Mouse (Mus musculus) midbrain, embryonic 10.5 days (tissue): Measurements from ENCODE around the gene Zfp600. TPM values are rescaled to one million over a fixed set of nuclear protein-coding genes. Genes with fewer than 3 reads are reported as not detected.
A peak's percentile ranks its signal among the peaks of the same experiment; 100 is the strongest.
"Not testable (repeated sequence)": the region's sequence is repeated elsewhere in the genome, so short reads cannot be mapped to it uniquely, and the experiment has no call there.

ENCODE experiments used
- DNase-seq: peaks from one replicate; pipeline ENCODE4 v3.0.0-alpha.2; 2017; ENCODE audit warnings: low spot score
- H3K27ac ChIP-seq: fragments of 300-500 bp; sonication (generic); replicated peaks from 2 replicates; pipeline ENCODE4 v1.5.1; 2016; ENCODE audit warnings: mild to moderate bottlenecking
- H3K27me3 ChIP-seq: fragments of 300-500 bp; sonication (generic); 2 replicates; pipeline ENCODE4 v1.6.1; 2016; ENCODE audit warnings: low read depth, mild to moderate bottlenecking; ENCODE audit not compliant: poor library complexity, severe bottlenecking
- H3K36me3 ChIP-seq: fragments of 300-500 bp; sonication (generic); 2 replicates; pipeline ENCODE4 v1.6.1; 2016; ENCODE audit warnings: mild to moderate bottlenecking, moderate library complexity
- H3K4me1 ChIP-seq: fragments of 300-500 bp; sonication (generic); 2 replicates; pipeline ENCODE4 v1.6.1; 2016
- H3K4me3 ChIP-seq: fragments of 300-500 bp; sonication (generic); 2 replicates; pipeline ENCODE4 v1.5.1; 2016; ENCODE audit warnings: mild to moderate bottlenecking, moderate library complexity
- H3K9me3 ChIP-seq: fragments of 300-500 bp; sonication (generic); replicated peaks from 2 replicates; pipeline ENCODE4 v1.6.1; 2016; ENCODE audit warnings: mild to moderate bottlenecking
- WGBS: fragments of 180-500 bp; shearing (Covaris S2); methylation state at CpG from one replicate; pipeline ENCODE4 v1.1.7; 2016; 5-methylcytosine and 5-hydroxymethylcytosine counted together
- polyA plus RNA-seq: library from polyadenylated mRNA; unstranded; fragments of >200 nt; fragmentation: Nextera tagmentation; extraction: Ambion mirVana; gene quantifications from 2 replicates; pipeline ENCODE4 v1.2.1, GENCODE M21; 2016

Zfp600 gene
- polyA plus RNA-seq = not detected in 2 replicates

GRCm38 (mm10) chr4:146156524-146156923 lies at the start of gene Zfp600:
Zfp600 (plus strand) TSS chr4:146156824.
- H3K36me3 ChIP-seq, H3K27ac ChIP-seq, H3K4me1 ChIP-seq, DNase-seq, H3K9me3 ChIP-seq, H3K27me3 ChIP-seq, H3K4me3 ChIP-seq: not testable (repeated sequence)
- no CpG with 5 or more reads among the region's 6 CpGs for WGBS

- H3K36me3 ChIP-seq, H3K4me3 ChIP-seq, H3K27ac ChIP-seq, H3K4me1 ChIP-seq, DNase-seq, H3K27me3 ChIP-seq: not testable (repeated sequence)
- peaks cover 18% of the 10 kb centered on the region for H3K9me3 ChIP-seq
- WGBS = 88% methylated on average over 4 of the region's 4 CpGs
These were observed 6.3 kb downstream of the Zfp600 start for GRCm38 (mm10) chr4:146162893-146163292.

- WGBS = 81% methylated on average over 3 of the region's 3 CpGs
- not testable (repeated sequence) for H3K27ac ChIP-seq
These were observed 10.7 kb downstream of the Zfp600 start for GRCm38 (mm10) chr4:146167202-146167832.

GRCm38 (mm10) chr4:146167879-146168532 lies 11.4 kb downstream of the Zfp600 start:
- WGBS = 86% methylated on average over 10 of the region's 10 CpGs
- not testable (repeated sequence) for H3K4me1 ChIP-seq, H3K27ac ChIP-seq, DNase-seq, H3K27me3 ChIP-seq, H3K4me3 ChIP-seq, H3K36me3 ChIP-seq
- H3K9me3 ChIP-seq = peaks cover 21% of the 10 kb centered on the region

More at GRCm38 (mm10) chr4:146167202-146167832, 10.7 kb downstream of the Zfp600 start:
- DNase-seq, H3K36me3 ChIP-seq, H3K4me3 ChIP-seq, H3K27me3 ChIP-seq, H3K4me1 ChIP-seq: not testable (repeated sequence)
- peaks cover 23% of the 10 kb centered on the region for H3K9me3 ChIP-seq

DNA sequence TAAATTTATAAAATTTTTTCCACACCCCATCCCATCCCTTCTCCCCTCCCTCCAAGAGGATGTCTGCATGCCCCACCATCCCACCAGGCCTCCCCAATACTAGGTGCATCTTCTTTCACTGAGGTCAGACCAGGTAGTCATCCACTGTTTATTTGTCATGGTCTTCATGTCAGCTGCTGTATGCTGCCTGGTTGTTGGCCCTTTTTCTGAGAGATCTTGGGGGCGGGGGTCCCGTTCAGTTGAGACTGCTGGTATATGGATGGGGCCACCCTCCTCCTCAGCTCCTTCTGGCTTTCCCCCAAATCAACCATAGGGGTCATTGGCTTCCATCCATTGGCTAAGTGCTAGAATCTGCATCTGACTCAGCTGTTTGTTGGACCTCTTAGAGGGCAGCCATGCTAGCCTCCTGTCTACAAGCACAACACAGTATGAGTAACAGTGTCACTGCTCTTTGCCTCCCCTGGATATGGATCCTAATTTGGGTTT lies 12.1 kb downstream of the Zfp600 start:
- H3K4me1 ChIP-seq, H3K4me3 ChIP-seq, H3K27ac ChIP-seq, H3K27me3 ChIP-seq, DNase-seq, H3K36me3 ChIP-seq: not testable (repeated sequence)
- WGBS = no CpG with 5 or more reads among the region's 2 CpGs
- peaks cover 27% of the 10 kb centered on the region for H3K9me3 ChIP-seq

- H3K4me3 ChIP-seq, H3K4me1 ChIP-seq, H3K27me3 ChIP-seq, H3K36me3 ChIP-seq, H3K27ac ChIP-seq: not testable (repeated sequence)
- WGBS = 77% methylated on average over 4 of the region's 4 CpGs
- peaks cover 17% of the 10 kb centered on the region for H3K9me3 ChIP-seq
- peak; percentile 12 for DNase-seq
These were observed 17.0 kb downstream of the Zfp600 start for GRCm38 (mm10) chr4:146173378-146174226.

- DNase-seq, H3K4me3 ChIP-seq, H3K4me1 ChIP-seq, H3K27me3 ChIP-seq, H3K36me3 ChIP-seq, H3K27ac ChIP-seq: not testable (repeated sequence)
- peaks cover 15% of the 10 kb centered on the region; the same call in 1 of the 2 replicates for H3K9me3 ChIP-seq
- WGBS = 95% methylated on average over 2 of the region's 2 CpGs
These were observed 47.7 kb downstream of the Zfp600 start for GRCm38 (mm10) chr4:146204357-146204756.

- not testable (repeated sequence) for H3K36me3 ChIP-seq, H3K4me1 ChIP-seq, H3K27ac ChIP-seq, DNase-seq, H3K9me3 ChIP-seq, H3K4me3 ChIP-seq, H3K27me3 ChIP-seq
- 5% methylated on average over 26 of the region's 113 CpGs for WGBS
These were observed 82.9 kb downstream of the Zfp600 start for GRCm38 (mm10) chr4:146239252-146240244.

DNA sequence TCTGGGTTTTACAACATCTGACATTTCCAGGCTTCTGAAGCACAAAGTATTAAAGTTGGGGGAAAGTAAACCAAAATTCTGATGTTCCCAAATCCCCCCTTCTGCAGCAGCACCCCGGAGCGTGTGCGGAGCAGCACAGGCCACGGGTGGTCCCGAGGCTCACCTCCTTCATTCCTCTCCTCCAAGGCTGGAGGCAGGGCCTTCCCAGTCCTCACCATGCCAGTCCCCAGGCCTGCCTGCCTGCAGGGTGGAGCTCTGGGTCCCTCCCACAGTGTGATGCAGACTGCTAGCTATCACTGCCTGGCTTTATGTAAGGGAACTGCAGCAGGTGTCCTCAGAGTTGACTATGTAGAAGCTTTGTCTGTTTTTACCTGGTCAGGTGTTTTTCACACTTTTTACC lies 85.5 kb downstream of the Zfp600 start:
- not testable (repeated sequence) for H3K9me3 ChIP-seq, H3K27me3 ChIP-seq, H3K27ac ChIP-seq, H3K36me3 ChIP-seq, H3K4me3 ChIP-seq, H3K4me1 ChIP-seq, DNase-seq
- 64% methylated on average over 5 of the region's 5 CpGs for WGBS
